Mouse (Mus musculus): ENCODE results near the gene Cnr1.

GRCm38 (mm10) chr4:33892178-33892869 is 32.1 kb upstream of the Cnr1 start:
- no peak for TF ChIP-seq POLR2A (IDR thresholded peaks at IDR 0.05; ENCODE audit: borderline replicate concordance, low read depth, low read length)
- no peak for TF ChIP-seq CTCF (IDR thresholded peaks at IDR 0.05; ENCODE audit: low read depth, low read length)

Measured in bone marrow macrophage, adult 2 months (primary cell).